Mouse (Mus musculus) ovary, postnatal 14 days (tissue): ENCODE measurements around the gene Kctd8.
"Not testable (repeated sequence)": the region's sequence is repeated elsewhere in the genome, so short reads cannot be mapped to it uniquely, and the experiment has no call there.

Experiments
- DNase-seq: peaks from one replicate; pipeline ENCODE4 v3.0.0; 2022; ENCODE audit warnings: low spot score

The Kctd8 gene

GRCm38 (mm10) chr5:69340919-69341801 is at the start of gene Kctd8:
Gene Kctd8, minus strand, starts transcription at chr5:69341679.
- DNase-seq = peak; percentile 20

- DNase-seq = no peak
Observed at GRCm38 (mm10) chr5:69379072-69379471, 37.6 kb upstream of the Kctd8 start.

- no peak for DNase-seq
Observed at GRCm38 (mm10) chr5:69350596-69350995, 9.1 kb upstream of the Kctd8 start.

GRCm38 (mm10) chr5:69340102-69340918 is 1.2 kb downstream of the Kctd8 start:
- peak; percentile 5 for DNase-seq

- no peak for DNase-seq
Observed at GRCm38 (mm10) chr5:69339623-69339970, 1.9 kb downstream of the Kctd8 start.

GRCm38 (mm10) chr5:69338916-69339622 is 2.4 kb downstream of the Kctd8 start:
- DNase-seq = no peak

GRCm38 (mm10) chr5:69327561-69327960 is 13.9 kb downstream of the Kctd8 start:
- DNase-seq = no peak

GRCm38 (mm10) chr5:69324566-69325230 is 16.8 kb downstream of the Kctd8 start:
- DNase-seq = no peak

GRCm38 (mm10) chr5:69312611-69313010 is 28.9 kb downstream of the Kctd8 start:
- no peak for DNase-seq

- DNase-seq = no peak
Observed at GRCm38 (mm10) chr5:69301665-69302064, 39.8 kb downstream of the Kctd8 start.

GRCm38 (mm10) chr5:69292353-69292752 is 49.1 kb downstream of the Kctd8 start:
- DNase-seq = no peak

- no peak for DNase-seq
Observed at GRCm38 (mm10) chr5:69284359-69284758, 57.1 kb downstream of the Kctd8 start.

- no peak for DNase-seq
Observed at GRCm38 (mm10) chr5:69252366-69252765, 89.1 kb downstream of the Kctd8 start.

GRCm38 (mm10) chr5:69241931-69242330 is 99.5 kb downstream of the Kctd8 start:
- DNase-seq = no peak

- no peak for DNase-seq
Observed at GRCm38 (mm10) chr5:69233560-69233959, 107.9 kb downstream of the Kctd8 start.

- not testable (repeated sequence) for DNase-seq
Observed at GRCm38 (mm10) chr5:69231649-69232048, 109.8 kb downstream of the Kctd8 start.

GRCm38 (mm10) chr5:69227147-69227546 is 114.3 kb downstream of the Kctd8 start:
- DNase-seq = no peak

- DNase-seq = no peak
Observed at GRCm38 (mm10) chr5:69222608-69223007, 118.9 kb downstream of the Kctd8 start.

- DNase-seq = no peak
Observed at GRCm38 (mm10) chr5:69215216-69215615, 126.3 kb downstream of the Kctd8 start.

GRCm38 (mm10) chr5:69209401-69209800 is 132.1 kb downstream of the Kctd8 start:
- DNase-seq = no peak

- no peak for DNase-seq
Observed at GRCm38 (mm10) chr5:69207713-69208112, 133.8 kb downstream of the Kctd8 start.
